Mouse (Mus musculus) frontal cortex, adult 2 months (tissue): ENCODE data around the gene Fcnb. TPM values are rescaled to one million over a fixed set of nuclear protein-coding genes. Genes with fewer than 3 reads are reported as not detected.

Experiments
- DNase-seq, 2 experiments: peaks; one replicate each; pipeline ENCODE4 v3.0.0; 2022; ENCODE audit warnings: low spot score in 1 of 2; ENCODE audit errors: extremely low spot score in 1 of 2
- polyA plus RNA-seq: library from polyadenylated mRNA; depleted of rRNA; stranded (reverse); fragments of >200 nt; gene quantifications from 2 replicates; pipeline ENCODE4 v1.2.3, GENCODE M21; 2012; rRNA removed

Gene Fcnb
- polyA plus RNA-seq, 1 experiment = not detected

GRCm38 (mm10) chr2:28036788-28037187 is 47.9 kb downstream of the Fcnb start:
- no peak for DNase-seq

GRCm38 (mm10) chr2:28034011-28034710 is 50.5 kb downstream of the Fcnb start:
- no peak for DNase-seq

GRCm38 (mm10) chr2:28032469-28032868 is 52.2 kb downstream of the Fcnb start:
- DNase-seq = no peak

- no peak for DNase-seq
Observed at GRCm38 (mm10) chr2:28031860-28032259, 52.8 kb downstream of the Fcnb start.

Other genes starting within 250 kb of the Fcnb start
- gene Col5a1, start 198.5 kb downstream of the Fcnb start, polyA plus RNA-seq = 12.8 and 16.4 TPM in 2 replicates
- 1,241 and 1,286 TPM in 2 replicates for gene Olfm1, start 108.1 kb upstream of the Fcnb start, polyA plus RNA-seq